Mouse (Mus musculus): ENCODE results near the gene Ccdc182. TPM values are rescaled to one million over a fixed set of nuclear protein-coding genes. Genes with fewer than 3 reads are reported as not detected.

The Ccdc182 gene
- polyA plus RNA-seq, 1 experiment from 2014 or later, result not detected

Other genes with a start within 250 kb of the Ccdc182 start
- gene Srsf1, start 246.7 kb upstream of the Ccdc182 start, polyA plus RNA-seq (2014; fragmentation: Nextera tagmentation; extraction: Ambion mirVana), result 345 and 362 TPM in 2 replicates
- 46.5 and 50.8 TPM in 2 replicates for gene Vezf1, start 225.8 kb upstream of the Ccdc182 start, polyA plus RNA-seq (2014; fragmentation: Nextera tagmentation; extraction: Ambion mirVana)
- 21.7 and 24.9 TPM in 2 replicates for gene Cuedc1, start 196.0 kb upstream of the Ccdc182 start, polyA plus RNA-seq (2014; fragmentation: Nextera tagmentation; extraction: Ambion mirVana)
- 58.6 and 59.2 TPM in 2 replicates for gene Mrps23, start 89.7 kb upstream of the Ccdc182 start, polyA plus RNA-seq (2014; fragmentation: Nextera tagmentation; extraction: Ambion mirVana)